Mouse (Mus musculus) retina, postnatal 1 day (tissue): ENCODE measurements at regions not wholly inside any gene's neighbourhood (a gene's known extent, or its start where the extent isn't known, plus 50 kb on each side); places are given as distances from the start of the nearest gene placed in this dataset.

ENCODE experiments used
- DNase-seq: peaks from one replicate; pipeline ENCODE4 v3.0.0-alpha.2; 2012

DNA sequence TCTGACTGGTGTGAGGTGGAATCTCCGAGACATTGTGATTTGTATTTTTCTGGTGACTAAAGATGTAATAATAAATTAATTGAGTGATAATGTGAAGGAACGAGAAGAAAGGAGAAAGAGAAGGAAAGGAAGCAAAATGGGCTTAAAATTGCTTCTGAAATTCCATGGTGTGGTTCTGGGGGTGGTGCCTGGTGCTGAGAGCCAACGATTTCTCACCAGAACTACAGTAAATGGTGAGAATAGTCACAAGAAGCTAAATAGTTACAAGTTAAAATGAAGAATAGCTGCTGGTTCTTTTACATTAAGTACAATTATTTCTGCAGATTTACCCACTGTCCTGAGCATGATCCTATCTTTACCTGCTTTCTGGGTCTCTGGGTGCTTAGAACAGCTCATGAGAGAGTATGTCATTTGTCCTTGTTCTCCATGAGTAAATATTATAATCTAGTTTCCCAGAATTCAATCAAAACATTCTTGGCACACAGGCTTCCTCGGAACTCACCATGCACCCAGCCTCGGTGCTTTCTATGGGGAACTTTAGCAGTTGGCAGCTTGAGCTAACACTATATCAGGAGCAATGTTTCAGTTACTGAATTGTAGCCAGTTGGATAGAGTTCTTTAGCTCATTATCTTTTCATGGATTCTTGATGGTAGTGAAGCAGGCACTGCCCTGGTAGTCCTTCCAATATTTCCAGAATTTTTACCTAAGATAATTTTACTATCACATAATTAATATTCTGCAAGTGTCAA, 1198.6 kb downstream of the Epha7 start:
- DNase-seq: no peak

DNA sequence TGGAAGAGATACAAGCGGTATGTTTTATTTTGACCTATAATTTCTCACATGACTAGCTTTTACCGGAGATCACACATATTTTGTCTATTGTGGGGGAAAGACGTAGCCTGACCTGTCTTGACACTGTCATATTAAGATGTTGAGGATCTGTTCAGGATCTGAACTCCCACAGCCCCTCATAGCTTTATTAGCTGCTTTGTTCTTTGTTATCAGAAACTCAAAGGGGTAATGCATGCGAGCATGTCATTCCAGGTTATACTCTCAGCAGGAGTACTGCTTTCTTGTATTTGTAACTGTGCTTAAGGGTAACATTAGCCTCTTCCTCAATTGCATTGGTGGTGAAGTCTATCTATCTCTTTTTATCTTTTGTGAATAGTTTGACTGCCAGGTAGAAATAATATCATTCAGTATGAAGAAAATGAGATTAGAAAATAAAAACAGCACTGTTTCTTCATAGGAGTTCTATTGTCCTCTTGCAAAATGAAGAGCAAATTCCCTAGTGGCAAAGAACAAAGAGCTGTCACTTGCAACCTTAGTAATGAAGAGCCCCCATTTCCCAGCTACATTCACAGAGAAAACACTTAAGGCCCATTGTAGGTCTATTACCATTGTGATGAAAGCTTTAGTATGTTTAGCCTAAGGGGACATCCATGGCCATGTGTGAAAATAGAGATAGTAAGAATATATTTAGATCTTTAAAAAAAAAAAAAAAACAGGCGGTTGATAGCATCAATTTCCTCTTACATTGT, 1226.7 kb downstream of the Epha7 start:
- peak; percentile 19 for DNase-seq

DNA sequence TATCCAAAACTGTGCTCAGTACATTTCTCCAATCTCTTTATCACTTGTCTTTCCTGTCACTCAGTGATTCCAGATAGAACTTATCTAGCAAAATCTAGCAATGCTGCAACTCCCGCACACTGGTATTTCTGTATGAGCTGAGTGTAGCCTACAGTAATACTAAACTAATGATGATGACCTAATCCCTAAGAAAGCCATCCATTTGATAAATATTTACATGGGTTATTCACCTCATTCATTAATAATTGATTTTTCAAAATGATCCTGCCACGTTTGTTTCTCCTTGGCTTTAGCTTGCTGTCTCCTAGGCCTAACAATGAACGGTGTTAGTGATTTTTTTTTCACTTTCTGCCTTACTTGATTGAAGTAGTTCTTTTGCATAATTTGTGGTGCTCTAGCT, 1252.1 kb downstream of the Epha7 start:
- DNase-seq: no peak

DNA sequence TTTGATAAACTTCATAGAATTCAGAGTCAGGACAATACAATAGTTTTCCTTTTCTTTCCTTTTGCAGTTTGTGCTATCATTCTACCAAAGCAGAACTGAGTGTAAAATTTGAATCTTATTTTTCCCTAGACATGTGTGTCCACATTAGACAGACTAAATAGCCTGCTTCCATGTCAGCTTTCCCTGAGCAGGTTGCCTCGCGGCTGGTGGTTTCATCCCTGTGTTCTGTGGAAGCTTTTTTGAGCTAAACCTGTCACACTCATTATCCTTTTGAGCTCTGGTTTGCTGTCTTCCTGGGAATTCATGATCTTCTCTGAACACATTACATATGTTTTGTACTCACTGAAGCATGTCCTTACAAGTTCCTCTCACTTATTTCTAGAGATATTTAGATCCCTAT, 1286.2 kb downstream of the Epha7 start:
- no peak for DNase-seq

DNA sequence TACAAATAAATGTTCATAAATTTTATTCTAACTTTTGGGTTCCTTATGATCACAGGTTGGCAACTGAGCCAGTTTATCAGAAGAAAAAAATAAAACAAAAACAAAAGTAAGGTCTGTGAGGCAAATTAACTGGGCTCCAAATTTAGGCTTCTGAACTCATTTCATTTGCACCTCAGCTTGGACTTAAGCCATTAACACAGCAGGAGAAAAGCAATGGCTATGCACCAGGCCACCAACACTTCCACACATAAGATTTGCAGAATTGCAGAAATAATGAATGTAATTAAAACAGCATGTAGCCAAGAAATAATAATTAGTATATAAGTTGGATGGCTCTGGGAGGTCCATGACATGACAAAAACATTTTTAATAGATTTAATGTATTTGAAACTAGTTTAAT, 1320.1 kb downstream of the Epha7 start:
- no peak for DNase-seq
